Mouse (Mus musculus) bone marrow macrophage, adult 2 months (primary cell): ENCODE results near the gene Dhx35. TPM values are rescaled to one million over a fixed set of nuclear protein-coding genes. Genes with fewer than 3 reads are reported as not detected.
A peak's percentile ranks its signal among the peaks of the same experiment; 100 is the strongest.

Experiments used
- H3K27ac ChIP-seq: 2 replicates; pipeline ENCODE4 v1.5.1; 2012; ENCODE audit warnings: low read depth, low read length; ENCODE audit not compliant: insufficient read depth
- H3K4me1 ChIP-seq: 2 replicates; pipeline ENCODE4 v1.6.1; 2012; ENCODE audit warnings: low read length; ENCODE audit not compliant: control insufficient read depth, insufficient read depth
- H3K4me3 ChIP-seq: 2 replicates; pipeline ENCODE4 v1.5.1; 2012; ENCODE audit warnings: mild to moderate bottlenecking, low read length, moderate library complexity; ENCODE audit not compliant: insufficient read depth
- CTCF ChIP-seq: IDR thresholded peaks from 2 replicates; pipeline ENCODE4 v1.5.1; 2012; ENCODE audit warnings: low read depth, mild to moderate bottlenecking, low read length, moderate library complexity
- POLR2A ChIP-seq: IDR thresholded peaks from 2 replicates; pipeline ENCODE4 v1.6.1; 2012; ENCODE audit warnings: mild to moderate bottlenecking, low read depth, low read length, borderline replicate concordance
- polyA plus RNA-seq: library from polyadenylated mRNA; stranded (reverse); fragments of >200 nt; gene quantifications from 2 replicates; pipeline ENCODE4 v1.2.4, GENCODE M21; 2012; ENCODE audit not compliant: missing spikeins, insufficient read depth, insufficient read length

The Dhx35 gene
- 10.4 and 15.6 TPM in 2 replicates for polyA plus RNA-seq

DNA sequence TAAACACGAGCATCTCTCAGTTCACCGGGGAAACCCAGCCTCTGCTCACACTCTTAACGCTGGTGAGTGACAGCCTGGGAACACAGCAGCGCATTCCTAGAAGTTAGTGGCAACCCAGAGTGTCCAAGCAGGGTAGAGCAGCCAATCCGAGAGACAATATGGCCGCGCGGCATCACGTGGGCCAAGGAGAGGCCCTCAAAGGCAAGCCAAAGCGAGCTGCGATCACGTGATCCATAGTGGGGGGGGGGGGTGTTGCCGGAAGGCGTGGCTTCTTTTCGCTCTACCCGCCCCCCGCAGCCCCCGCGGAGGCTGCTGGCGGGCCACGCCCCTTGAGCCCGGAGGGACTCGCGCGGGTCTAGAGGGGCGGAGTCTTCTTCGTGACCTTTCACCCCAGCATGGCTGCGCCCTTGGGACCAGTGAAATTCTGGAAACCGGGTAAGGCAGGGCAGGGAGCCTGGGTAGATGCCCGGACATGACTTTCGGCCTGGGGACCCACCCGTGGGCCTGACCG, at the start of gene Dhx35:
Dhx35 (plus strand) TSS at position 314 of the 511 bp plus-strand sequence.
- Histone ChIP-seq H3K4me1 (peaks cover 7% of the 10 kb centered on the region), H3K27ac (peak within 1 kb of the TSS; percentile 66), H3K4me3 (peak within 1 kb of the TSS; percentile 77)
- TF ChIP-seq CTCF (no peak), POLR2A (no peak)

DNA sequence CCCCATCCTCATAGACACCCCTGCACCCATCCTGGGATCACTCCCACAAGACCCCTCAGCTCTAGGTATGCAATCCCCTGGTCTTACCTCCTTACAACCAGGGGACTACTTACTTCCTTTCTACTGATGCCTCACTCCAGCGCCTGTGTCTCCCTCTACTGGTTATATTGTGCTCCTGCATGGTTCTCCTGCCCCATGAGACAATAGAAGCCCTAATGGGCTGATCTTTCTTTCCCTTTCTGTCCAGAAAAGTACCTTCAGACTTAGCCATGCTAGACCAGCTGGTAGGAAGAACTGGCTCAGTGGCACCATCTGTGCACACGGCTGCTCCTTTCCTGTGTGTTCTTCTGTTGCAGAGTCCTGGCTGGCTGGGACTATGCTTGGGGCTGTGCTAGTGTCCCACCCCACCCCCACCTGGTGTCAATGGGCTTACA, 49.5 kb upstream of the Dhx35 start:
- no peak overlapping the region for H3K4me3 ChIP-seq
- no peak for TF ChIP-seq POLR2A
- peak; percentile 41 for TF ChIP-seq CTCF
- no peak overlapping the region for H3K27ac ChIP-seq
- H3K4me1 ChIP-seq = peaks cover 10% of the 10 kb centered on the region

DNA sequence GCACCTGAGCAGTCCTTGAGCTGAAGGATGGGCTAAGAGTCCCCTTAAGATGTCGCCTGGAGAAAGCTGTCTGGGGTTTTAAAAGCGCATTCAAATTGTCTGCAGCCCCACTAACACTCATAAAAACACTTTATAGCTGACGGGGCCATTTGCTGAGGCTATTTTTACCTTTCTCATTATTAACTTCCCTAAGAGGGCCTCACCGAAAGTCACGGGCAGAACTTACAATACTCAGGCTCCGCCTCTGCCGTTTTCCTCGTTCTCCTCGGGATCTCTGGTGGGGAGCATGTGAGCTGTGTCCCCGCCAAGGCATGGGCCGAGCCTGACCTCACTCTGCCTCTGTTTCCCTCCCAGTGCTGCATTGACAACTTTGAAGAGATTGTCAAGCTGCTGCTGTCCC, 48.4 kb upstream of the Dhx35 start:
- TF ChIP-seq POLR2A (no peak), CTCF (no peak)
- Histone ChIP-seq H3K4me3 (peak overlapping the region; percentile 19), H3K27ac (no peak overlapping the region), H3K4me1 (peaks cover 10% of the 10 kb centered on the region)

DNA sequence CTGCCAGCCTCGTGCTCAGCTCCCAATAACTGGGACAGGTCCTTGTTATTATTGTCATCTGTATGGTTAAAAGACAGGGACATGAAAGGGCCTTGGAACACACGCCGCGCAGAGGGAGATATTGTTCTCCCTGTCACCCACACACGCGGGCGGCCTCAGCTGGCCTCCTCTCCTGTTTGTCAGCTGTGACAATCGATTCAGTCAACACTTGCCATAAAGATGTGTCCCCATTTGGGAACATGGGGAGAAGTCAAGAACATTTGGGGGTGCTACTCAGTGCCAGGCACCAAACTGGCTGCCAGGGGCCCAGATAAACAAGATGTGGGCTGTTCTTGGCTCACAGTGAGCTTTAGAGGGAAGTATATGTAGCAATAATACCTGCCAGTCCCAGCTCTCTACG, 45.2 kb upstream of the Dhx35 start:
- no peak overlapping the region for H3K4me3 ChIP-seq
- no peak overlapping the region for H3K27ac ChIP-seq
- H3K4me1 ChIP-seq = peaks cover 10% of the 10 kb centered on the region
- TF ChIP-seq POLR2A (no peak), CTCF (no peak)

DNA sequence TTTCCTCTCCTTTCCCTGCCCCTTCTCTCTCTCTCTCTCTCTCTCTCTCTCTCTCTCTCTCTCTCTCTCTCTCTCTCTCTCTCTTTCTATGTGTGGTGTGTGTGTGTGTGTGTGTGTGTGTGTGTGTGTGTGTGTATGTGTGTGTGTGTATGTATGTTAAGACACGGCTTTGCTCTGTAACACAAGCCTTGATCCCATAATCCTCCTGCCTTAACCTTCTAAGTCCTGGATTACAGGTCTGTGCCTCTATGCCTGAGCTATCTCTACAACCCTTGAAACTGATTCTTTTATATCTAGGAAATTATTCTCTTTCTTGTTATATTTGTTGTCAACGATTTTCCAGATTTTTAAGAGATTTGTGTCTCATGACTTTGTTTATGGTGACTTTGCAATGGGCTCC, 34.4 kb upstream of the Dhx35 start:
- no peak for TF ChIP-seq CTCF
- no peak for TF ChIP-seq POLR2A
- H3K27ac ChIP-seq = no peak overlapping the region

DNA sequence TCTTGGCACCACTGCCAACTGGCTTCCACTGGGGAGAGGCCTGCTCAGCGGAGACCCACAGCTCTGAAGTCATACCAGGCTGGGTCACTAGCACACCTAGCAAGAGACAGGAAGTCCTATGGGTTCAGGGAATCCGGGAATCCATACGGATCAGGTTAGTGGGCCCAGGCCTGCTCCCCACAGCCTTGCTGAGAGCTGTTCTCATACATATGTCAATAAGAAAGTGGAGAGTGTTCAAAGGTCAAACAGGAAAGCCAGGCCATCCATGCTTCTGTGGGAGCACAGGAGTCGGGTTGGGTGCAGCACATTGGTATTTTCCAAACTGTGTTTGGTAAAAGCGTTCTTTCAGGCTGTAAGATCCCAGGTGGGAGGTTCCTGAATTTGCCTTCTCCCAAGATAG, 32.3 kb upstream of the Dhx35 start:
- Histone ChIP-seq H3K4me3 (no peak overlapping the region), H3K4me1 (no peaks in the 10 kb centered on the region), H3K27ac (no peak overlapping the region)
- TF ChIP-seq CTCF (no peak), POLR2A (no peak)

More for the DNA sequence above, 34.4 kb upstream of the Dhx35 start:
- no peak overlapping the region for H3K4me3 ChIP-seq
- H3K4me1 ChIP-seq = no peaks in the 10 kb centered on the region

DNA sequence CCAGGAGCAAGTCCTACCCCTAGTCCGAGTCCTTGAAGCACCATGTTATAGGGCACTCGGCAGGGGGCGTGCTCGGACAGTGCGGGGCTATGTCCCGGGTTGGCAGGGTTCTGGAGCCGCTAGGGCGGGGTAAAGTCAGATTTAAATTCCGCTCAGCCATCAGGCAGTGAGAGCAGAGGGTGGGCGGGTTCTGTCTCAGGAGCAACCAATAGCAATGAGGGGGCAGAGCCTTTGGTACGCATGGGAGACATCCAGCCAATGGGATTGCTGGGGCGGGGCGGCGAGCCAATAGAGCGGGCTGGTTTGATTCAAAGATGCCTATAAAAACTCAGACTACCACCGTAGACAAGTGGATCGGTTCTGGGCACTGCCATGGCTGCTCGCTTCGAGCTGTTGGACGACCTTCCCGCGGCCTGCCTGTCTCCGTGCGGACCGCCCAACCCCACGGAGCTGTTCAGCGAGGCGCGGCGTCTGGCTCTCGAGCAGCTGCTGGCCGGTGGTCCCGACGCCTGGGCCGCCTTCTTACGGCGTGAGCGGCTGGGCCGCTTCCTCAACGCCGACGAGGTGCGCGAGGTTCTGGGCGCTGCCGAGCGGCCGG, 26.8 kb upstream of the Dhx35 start, which contains the start of gene Fam83d:
Fam83d (plus strand) TSS at position 352 of the 598 bp plus-strand sequence.
- Histone ChIP-seq H3K27ac (peak within 1 kb of the TSS; percentile 49), H3K4me1 (peaks cover 22% of the 10 kb centered on the region), H3K4me3 (peak within 1 kb of the TSS; percentile 90)
- TF ChIP-seq POLR2A (peak; percentile 72; the same call in 1 of the 2 replicates), CTCF (peak; percentile 59)

DNA sequence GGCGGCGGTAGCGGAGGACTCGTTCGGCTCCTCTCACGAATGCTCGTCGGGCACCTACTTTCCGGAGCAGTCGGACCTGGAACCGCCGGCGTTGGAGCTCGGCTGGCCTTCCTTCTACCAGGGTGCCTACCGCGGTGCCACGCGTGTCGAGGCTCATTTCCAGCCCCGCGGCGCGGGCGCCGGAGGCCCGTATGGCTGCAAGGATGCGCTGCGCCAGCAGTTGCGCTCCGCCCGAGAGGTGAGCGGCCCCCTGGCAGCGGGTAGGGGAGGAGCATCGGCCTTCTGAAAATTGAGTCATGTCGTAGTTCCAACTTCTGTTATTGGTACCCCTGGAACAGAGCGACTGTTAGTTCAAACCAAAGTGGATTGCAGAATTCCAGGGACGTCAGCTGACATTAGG, 26.3 kb upstream of the Dhx35 start:
- peaks cover 27% of the 10 kb centered on the region for H3K4me1 ChIP-seq

DNA sequence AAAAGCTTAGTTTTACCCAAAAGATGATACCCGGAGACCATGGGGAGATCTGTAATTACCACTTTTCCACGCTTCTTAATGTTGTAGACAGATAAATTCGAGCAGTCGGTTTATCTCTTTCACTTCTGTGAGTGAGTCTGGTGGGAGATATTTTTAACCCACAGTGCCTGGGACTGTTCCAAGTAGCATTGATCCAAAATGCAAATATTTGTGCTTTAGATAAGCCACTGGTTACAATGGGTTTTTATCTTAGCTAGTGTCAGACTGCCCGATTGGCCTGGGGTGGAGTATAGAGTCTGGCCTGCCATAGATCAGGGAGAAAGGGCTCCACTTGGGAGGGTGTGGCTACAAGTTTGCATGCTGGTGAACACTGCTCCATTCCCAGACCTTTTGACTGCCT, 25.8 kb upstream of the Dhx35 start:
- Histone ChIP-seq H3K4me3 (peak overlapping the region; percentile 90), H3K27ac (no peak overlapping the region), H3K4me1 (peaks cover 27% of the 10 kb centered on the region)
- TF ChIP-seq POLR2A (no peak), CTCF (no peak)

More for the DNA sequence above, 26.3 kb upstream of the Dhx35 start:
- TF ChIP-seq CTCF (no peak), POLR2A (no peak)
- H3K27ac ChIP-seq = peak overlapping the region; percentile 49
- peak overlapping the region; percentile 90 for H3K4me3 ChIP-seq

DNA sequence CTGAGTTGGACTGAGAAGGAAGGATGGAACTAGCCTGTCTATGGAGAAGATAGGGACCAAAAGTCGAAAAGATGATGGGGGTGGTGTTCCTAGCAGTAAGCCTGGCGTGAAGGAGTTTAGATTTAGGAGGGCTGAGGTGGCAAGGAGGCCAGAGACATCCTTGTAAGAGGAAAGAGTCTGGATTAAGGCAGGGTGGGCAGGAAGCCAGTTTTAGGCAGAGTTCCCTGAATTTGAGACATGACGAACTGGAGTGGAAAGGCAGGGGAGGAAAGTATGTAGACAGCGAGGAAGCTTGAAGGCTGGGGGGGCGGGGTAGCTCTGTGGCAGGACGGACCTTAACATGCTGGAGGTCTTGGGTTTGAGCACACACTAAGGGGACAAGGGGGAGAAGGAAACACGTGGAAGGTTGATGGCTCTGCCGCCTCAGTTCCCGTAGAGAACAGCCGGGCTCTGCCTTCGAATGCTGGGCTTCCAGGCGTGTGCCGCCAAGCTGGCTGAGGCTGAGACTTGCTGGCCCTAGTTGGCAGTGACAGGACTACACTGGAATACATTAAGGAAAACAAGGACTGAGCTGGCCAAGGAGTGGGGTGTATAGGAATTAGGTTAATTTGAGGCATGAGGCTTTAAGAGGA, 24.4 kb upstream of the Dhx35 start:
- TF ChIP-seq CTCF (no peak), POLR2A (no peak)
- Histone ChIP-seq H3K4me3 (no peak overlapping the region), H3K4me1 (peaks cover 31% of the 10 kb centered on the region), H3K27ac (no peak overlapping the region)
